Mouse (Mus musculus): ENCODE results near the gene Nans. TPM values are rescaled to one million over a fixed set of nuclear protein-coding genes. Genes with fewer than 3 reads are reported as not detected.

Gene Nans
- total RNA-seq (2023) = 10 to 100 TPM; 34.3 to 39.5 TPM

DNA sequence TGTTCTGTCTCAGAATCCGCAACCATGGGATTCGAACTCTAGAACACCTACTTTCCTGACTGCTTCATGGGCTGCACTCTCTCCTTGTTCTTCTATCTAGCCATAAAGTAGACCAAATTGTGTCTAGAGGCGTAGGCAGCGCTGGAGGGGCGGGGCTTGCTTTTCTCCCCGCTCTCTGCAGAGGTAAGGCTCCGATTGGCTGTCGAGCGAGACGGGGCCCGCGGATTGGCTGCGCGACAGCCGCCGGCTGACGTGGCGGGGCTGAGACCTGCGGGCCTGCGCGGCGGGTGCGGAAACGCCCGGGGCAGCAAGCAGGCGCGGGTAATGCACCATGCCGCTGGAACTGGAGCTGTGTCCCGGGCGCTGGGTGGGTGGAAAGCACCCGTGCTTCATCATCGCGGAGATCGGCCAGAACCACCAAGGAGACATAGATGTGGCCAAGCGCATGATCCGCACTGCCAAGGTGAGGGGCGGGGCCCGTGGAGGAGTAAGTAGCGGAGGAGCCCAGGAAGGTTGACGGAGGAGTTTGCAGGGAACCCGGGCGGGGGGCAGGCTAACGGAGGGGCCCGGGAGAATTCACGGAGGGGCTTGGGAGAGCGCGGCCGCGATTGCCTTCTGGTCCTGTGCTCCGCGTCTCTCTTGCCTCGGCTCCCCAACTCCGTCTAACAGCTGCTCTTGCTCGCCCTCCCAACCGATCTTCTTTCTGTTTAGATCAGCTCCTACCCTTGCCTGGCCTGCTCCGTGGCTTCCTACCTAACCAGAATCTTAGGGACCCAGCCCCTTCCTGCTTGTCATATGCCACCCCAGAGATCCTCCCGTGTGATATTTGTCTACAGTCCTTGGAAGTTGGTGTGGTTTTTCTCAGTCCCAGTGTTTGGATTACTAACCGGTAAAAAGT lies at the start of gene Nans:
Nans (plus strand) TSS at position 221 of the 898 bp plus-strand sequence.

GRCm38 (mm10) chr4:46450519-46451131 lies 38.4 kb upstream of the Nans start, which contains the start of gene Anp32b:
TSS of gene Anp32b (plus strand) at chr4:46450902.

DNA sequence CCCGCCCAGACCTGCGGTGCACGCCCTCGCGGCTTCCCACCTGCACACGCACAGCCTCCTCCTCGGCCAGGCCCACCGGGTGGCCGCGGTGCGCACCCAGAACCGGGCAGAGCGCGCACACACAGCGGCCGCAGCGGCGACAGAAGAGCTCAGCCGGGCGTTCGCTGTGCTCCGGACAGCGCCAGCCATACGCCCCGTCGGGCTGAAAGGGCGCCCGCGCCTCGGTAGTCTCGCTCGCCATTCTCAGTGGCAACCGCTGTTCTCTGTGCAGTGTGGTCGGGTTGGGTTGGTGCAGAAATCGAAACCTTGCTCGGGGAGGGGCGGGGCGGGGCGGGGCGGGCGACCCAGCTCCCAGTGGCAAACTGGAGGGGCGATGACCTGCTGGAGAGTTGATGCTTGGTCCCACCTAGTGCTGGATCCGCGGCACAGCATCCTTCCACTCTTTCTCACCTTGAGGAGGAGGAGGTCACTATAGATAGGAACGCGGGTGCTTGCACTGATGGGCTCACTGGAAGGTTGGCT lies 46.9 kb downstream of the Nans start, which contains the start of gene Trim14:
Trim14 (minus strand) TSS at position 302 of the 522 bp plus-strand sequence.

Other genes starting within 250 kb of the Nans start
- not detected for gene Foxe1, start 145.6 kb upstream of the Nans start, total RNA-seq (2023)
- 10 to 100 TPM; 21.2 to 21.3 TPM for gene Trmo, start 99.8 kb upstream of the Nans start, total RNA-seq (2023)
- 1 to 10 TPM in 1 of 2 experiments, under 1 TPM in 1; 0.77 to 2.0 TPM for gene Hemgn, start 75.7 kb upstream of the Nans start, total RNA-seq (2023)
- gene Anp32b, start 38.3 kb upstream of the Nans start, total RNA-seq (2023) = 100 to 1,000 TPM; 153 to 170 TPM
- gene Trim14, start 46.9 kb downstream of the Nans start, total RNA-seq (2023) = 10 to 100 TPM; 57.1 to 79.8 TPM
- 10 to 100 TPM; 41.5 to 53.4 TPM for gene Coro2a, start 113.0 kb downstream of the Nans start, total RNA-seq (2023)
- gene Tbc1d2, start 161.0 kb downstream of the Nans start, total RNA-seq (2023) = under 1 TPM; 0.62 to 0.73 TPM